Mouse (Mus musculus): ENCODE results near the gene Timm23. TPM values are rescaled to one million over a fixed set of nuclear protein-coding genes. Genes with fewer than 3 reads are reported as not detected.

Gene Timm23
- total and polyA plus RNA-seq, 3 experiments: 425 to 431 TPM; not detected in 1

- no peak overlapping the region for H3K27ac ChIP-seq (ENCODE audit: control insufficient read depth, low read depth, low read length)
- DNase-seq (ENCODE audit: low read depth, low spot score): peak; percentile 8
- no peaks in the 10 kb centered on the region for H3K9me3 ChIP-seq (replicated peaks; ENCODE audit: insufficient read depth, low read length)
- H3K4me1 ChIP-seq (ENCODE audit: control insufficient read depth in 1 of 2, insufficient read depth in 2 of 2, low read length in 2 of 2): no peaks in the 10 kb centered on the region
- H3K9ac ChIP-seq (ENCODE audit: control insufficient read depth, low read depth, low read length, poor library complexity, severe bottlenecking): no peak overlapping the region
- H3K36me3 ChIP-seq (ENCODE audit: control insufficient read depth in 1 of 2, insufficient read depth in 2 of 2, low read length in 2 of 2): peaks cover 0 to 16% of the 10 kb centered on the region in 2 experiments; a peak in 2 of 4 replicates
- TF ChIP-seq SMC3 (IDR thresholded peaks at IDR 0.05; ENCODE audit: low read depth, low read length) (peak; percentile 36), CTCF (IDR thresholded peaks at IDR 0.05 in 2 of 3, conservative IDR thresholded peaks at IDR 0.05 in 1 of 3; ENCODE audit: control insufficient read depth in 1 of 3, insufficient read depth in 1 of 3, low read depth in 2 of 3, low read length in 3 of 3, poor library complexity in 1 of 3, severe bottlenecking in 1 of 3) (peak in 2 of 3 experiments; percentile 31 to 34; a peak in 3 of 6 replicates), POLR2AphosphoS2 (IDR thresholded peaks at IDR 0.05; ENCODE audit: low read length) (no peak), ZKSCAN1 (IDR thresholded peaks at IDR 0.05; ENCODE audit: low read depth, low read length) (no peak)
- no peaks in the 10 kb centered on the region for H3K79me2 ChIP-seq (ENCODE audit: control insufficient read depth, insufficient read depth, low read length, poor library complexity)
- H3K27me3 ChIP-seq (ENCODE audit: control insufficient read depth in 1 of 2, insufficient read depth in 2 of 2, low read length in 2 of 2): no peaks in the 10 kb centered on the region
- H3K4me3 ChIP-seq (ENCODE audit: control insufficient read depth in 1 of 2, insufficient read depth in 1 of 2, low read depth in 2 of 2, low read length in 2 of 2): no peak overlapping the region
These were observed 40.7 kb upstream of the Timm23 start for GRCm38 (mm10) chr14:32242401-32242800.

DNA sequence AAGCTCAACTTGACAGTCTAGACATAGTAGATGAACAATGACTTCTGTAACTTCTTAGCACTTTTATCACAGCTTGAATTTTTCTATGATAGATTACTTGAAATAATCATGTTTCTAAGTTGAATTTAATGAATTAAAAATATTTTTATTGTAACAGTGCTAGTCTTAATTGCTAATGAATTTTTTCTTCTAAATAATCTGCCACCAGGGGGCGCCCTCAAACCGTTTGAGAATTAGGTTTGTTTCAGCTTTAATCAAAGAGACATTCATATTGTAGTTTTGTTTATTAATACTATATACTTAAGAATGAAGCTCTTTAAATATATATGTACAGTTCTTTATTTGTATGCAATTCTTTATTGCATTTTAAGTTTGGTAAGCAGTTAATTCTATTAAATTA is 27.3 kb upstream of the Timm23 start:
- no peaks in the 10 kb centered on the region for H3K9me3 ChIP-seq (replicated peaks; ENCODE audit: insufficient read depth, low read length)
- no peaks in the 10 kb centered on the region for H3K4me1 ChIP-seq (ENCODE audit: control insufficient read depth in 1 of 2, insufficient read depth in 2 of 2, low read length in 2 of 2)
- H3K36me3 ChIP-seq (ENCODE audit: control insufficient read depth in 1 of 2, insufficient read depth in 2 of 2, low read length in 2 of 2): peaks cover 0 to 14% of the 10 kb centered on the region in 2 experiments; a peak in 2 of 4 replicates
- H3K27ac ChIP-seq (ENCODE audit: control insufficient read depth, low read depth, low read length): no peak overlapping the region
- no peak overlapping the region for H3K4me3 ChIP-seq (ENCODE audit: control insufficient read depth in 1 of 2, insufficient read depth in 1 of 2, low read depth in 2 of 2, low read length in 2 of 2)
- no peak overlapping the region for H3K9ac ChIP-seq (ENCODE audit: control insufficient read depth, low read depth, low read length, poor library complexity, severe bottlenecking)
- no peaks in the 10 kb centered on the region for H3K27me3 ChIP-seq (ENCODE audit: control insufficient read depth in 1 of 2, insufficient read depth in 2 of 2, low read length in 2 of 2)
- peak; percentile 71 for DNase-seq (ENCODE audit: low read depth, low spot score)
- H3K79me2 ChIP-seq (ENCODE audit: control insufficient read depth, insufficient read depth, low read length, poor library complexity): no peaks in the 10 kb centered on the region
- TF ChIP-seq TAL1 (IDR thresholded peaks at IDR 0.05; ENCODE audit: low read length) (no peak), ZNF384 (IDR thresholded peaks at IDR 0.05; ENCODE audit: low read depth, low read length) (0 out of 2 replicates have a peak, but pooled peaks have one; percentile 32), ELF1 (IDR thresholded peaks at IDR 0.05; ENCODE audit: low read depth, low read length) (no peak), MYC (IDR thresholded peaks at IDR 0.05; ENCODE audit: low read depth, low read length) (no peak), CTCF (IDR thresholded peaks at IDR 0.05 in 2 of 3, conservative IDR thresholded peaks at IDR 0.05 in 1 of 3; ENCODE audit: control insufficient read depth in 1 of 3, insufficient read depth in 1 of 3, low read depth in 2 of 3, low read length in 3 of 3, poor library complexity in 1 of 3, severe bottlenecking in 1 of 3) (peak; percentile 8 to 79 (median 25); a peak in 4 of 6 replicates), UBTF (IDR thresholded peaks at IDR 0.05; ENCODE audit: borderline replicate concordance, insufficient read depth, low read depth, low read length) (no peak), NELFE (IDR thresholded peaks at IDR 0.05; ENCODE audit: low read depth, low read length) (no peak), BHLHE40 (IDR thresholded peaks at IDR 0.05; ENCODE audit: borderline replicate concordance, low read depth, low read length) (no peak), MAZ (IDR thresholded peaks at IDR 0.05; ENCODE audit: low read depth, low read length) (no peak), MEF2A (IDR thresholded peaks at IDR 0.05; ENCODE audit: extremely low read depth, insufficient replicate concordance, low read depth, low read length, poor library complexity, severe bottlenecking) (no peak), POLR2A (IDR thresholded peaks at IDR 0.05; ENCODE audit: control insufficient read depth in 1 of 2, insufficient read depth in 1 of 2, low read depth in 1 of 2, low read length in 2 of 2, poor library complexity in 1 of 2) (no peak), ZC3H11A (IDR thresholded peaks at IDR 0.05; ENCODE audit: low read depth, low read length) (peak; percentile 30; the same call in 1 of the 2 replicates), MAX (IDR thresholded peaks at IDR 0.05; ENCODE audit: low read length) (no peak), KAT2A (conservative IDR thresholded peaks at IDR 0.05; ENCODE audit: low read depth, low read length) (no peak), CHD2 (IDR thresholded peaks at IDR 0.05; ENCODE audit: low read length) (no peak), MYB (IDR thresholded peaks at IDR 0.05; ENCODE audit: low read depth, low read length) (no peak), TCF12 (IDR thresholded peaks at IDR 0.05; ENCODE audit: low read depth, low read length) (no peak), SMC3 (IDR thresholded peaks at IDR 0.05; ENCODE audit: low read depth, low read length) (peak; percentile 65), GATA1 (IDR thresholded peaks at IDR 0.05; ENCODE audit: low read depth, low read length) (no peak), NRF1 (IDR thresholded peaks at IDR 0.05; ENCODE audit: insufficient read depth, low read depth, low read length, poor library complexity, severe bottlenecking) (no peak), E2F4 (IDR thresholded peaks at IDR 0.05; ENCODE audit: borderline replicate concordance, low read depth, low read length) (no peak), EP300 (IDR thresholded peaks at IDR 0.05; ENCODE audit: low read depth in 1 of 2, low read length in 2 of 2) (no peak), USF2 (IDR thresholded peaks at IDR 0.05; ENCODE audit: borderline replicate concordance in 1 of 2, insufficient read depth in 1 of 2, low read depth in 1 of 2, low read length in 2 of 2) (no peak), ZMIZ1 (IDR thresholded peaks at IDR 0.05; ENCODE audit: low read depth, low read length) (no peak), POLR2AphosphoS2 (IDR thresholded peaks at IDR 0.05; ENCODE audit: low read length) (no peak), ZKSCAN1 (IDR thresholded peaks at IDR 0.05; ENCODE audit: low read depth, low read length) (no peak), HCFC1 (IDR thresholded peaks at IDR 0.05; ENCODE audit: low read depth, low read length) (0 out of 2 replicates have a peak, but pooled peaks have one; percentile 24), TBP (IDR thresholded peaks at IDR 0.05; ENCODE audit: low read depth, low read length) (no peak), RAD21 (IDR thresholded peaks at IDR 0.05; ENCODE audit: low read depth, low read length) (peak; percentile 61), GABPA (IDR thresholded peaks at IDR 0.05; ENCODE audit: low read depth, low read length) (no peak)
